Mouse (Mus musculus) embryonic facial prominence, embryonic 12.5 days (tissue): ENCODE measurements at regions not wholly inside any gene's neighbourhood (a gene's known extent, or its start where the extent isn't known, plus 50 kb on each side); places are given as distances from the start of the nearest gene placed in this dataset.

Source experiments
- ATAC-seq: fragments of 200-750 bp; cut with Nextera tagmentation; 2 replicates; pipeline ENCODE4 v1.8.0; 2017; ENCODE audit not compliant: insufficient number of reproducible peaks, insufficient read depth, low FRiP score, low TSS enrichment
- H3K27ac ChIP-seq: fragments of 300-500 bp; sonication (generic); 2 replicates; pipeline ENCODE4 v1.5.1; 2016; ENCODE audit warnings: mild to moderate bottlenecking
- H3K27me3 ChIP-seq: fragments of 300-500 bp; sonication (generic); 2 replicates; pipeline ENCODE4 v1.6.1; 2016; ENCODE audit warnings: mild to moderate bottlenecking, moderate library complexity
- H3K36me3 ChIP-seq: fragments of 300-500 bp; sonication (generic); 2 replicates; pipeline ENCODE4 v1.6.1; 2016; ENCODE audit warnings: mild to moderate bottlenecking
- H3K4me1 ChIP-seq: fragments of 300-500 bp; sonication (generic); 2 replicates; pipeline ENCODE4 v1.6.1; 2016
- H3K4me2 ChIP-seq: fragments of 300-500 bp; sonication (generic); replicated peaks from 2 replicates; pipeline ENCODE4 v1.6.1; 2016; ENCODE audit warnings: mild to moderate bottlenecking, moderate library complexity
- H3K4me3 ChIP-seq: fragments of 300-500 bp; sonication (generic); 2 replicates; pipeline ENCODE4 v1.5.1; 2016; ENCODE audit warnings: mild to moderate bottlenecking
- H3K9ac ChIP-seq: fragments of 300-500 bp; sonication (generic); 2 replicates; pipeline ENCODE4 v1.6.1; 2016; ENCODE audit warnings: mild to moderate bottlenecking, moderate library complexity
- H3K9me3 ChIP-seq: fragments of 300-500 bp; sonication (generic); 2 replicates; pipeline ENCODE4 v1.6.1; 2016; ENCODE audit warnings: mild to moderate bottlenecking, moderate library complexity
- WGBS: fragments of 180-500 bp; shearing (Covaris S2); methylation state at CpG from one replicate; pipeline ENCODE4 v1.1.7; 2016; 5-methylcytosine and 5-hydroxymethylcytosine counted together

DNA sequence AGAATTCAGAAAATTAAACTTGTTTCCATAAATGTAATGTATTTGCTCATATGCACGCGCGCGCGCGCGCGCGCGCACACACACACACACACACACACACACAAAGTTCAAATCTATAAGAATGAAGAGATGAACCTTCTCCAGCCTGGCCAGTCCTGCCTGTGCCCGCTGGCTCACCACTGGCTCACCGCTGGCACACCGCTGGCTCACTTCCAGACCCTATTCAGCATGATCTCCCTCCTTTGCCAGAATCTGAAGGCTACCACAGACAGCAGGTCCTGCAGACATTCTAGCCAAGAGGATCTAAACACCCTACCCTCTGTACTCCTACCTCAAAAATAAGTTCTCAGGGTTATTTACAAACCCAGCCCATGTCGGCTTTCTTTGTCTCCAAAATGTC lies 69.3 kb upstream of the Hnrnpk start:
- no peak for ATAC-seq
- Histone ChIP-seq H3K9ac (no peak overlapping the region), H3K4me3 (no peak overlapping the region), H3K36me3 (no peaks in the 10 kb centered on the region), H3K27me3 (peaks cover 28% of the 10 kb centered on the region), H3K9me3 (no peaks in the 10 kb centered on the region), H3K4me1 (peaks cover 8% of the 10 kb centered on the region), H3K27ac (no peak overlapping the region), H3K4me2 (no peak overlapping the region)
- 82% methylated on average over 14 of the region's 14 CpGs for WGBS

DNA sequence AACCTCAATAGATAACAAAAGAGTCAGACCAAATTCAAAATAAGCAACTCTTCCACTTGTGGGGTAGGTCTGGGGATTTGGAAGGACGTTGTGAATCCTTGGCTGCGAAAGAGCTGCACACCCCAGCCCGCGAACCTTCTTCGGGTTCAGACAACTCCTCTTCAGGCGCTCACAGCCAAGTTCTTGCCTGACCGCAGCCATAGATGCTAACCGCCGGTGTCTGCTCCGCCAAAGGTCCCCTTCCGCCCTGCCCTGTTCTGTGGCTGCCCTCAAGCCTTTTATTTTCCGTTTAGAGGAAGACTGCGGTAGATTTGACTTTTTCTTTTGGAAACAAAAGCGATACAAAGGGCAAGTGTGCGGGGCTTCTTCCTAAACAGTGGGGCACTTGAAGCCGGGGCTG lies 68.6 kb upstream of the Hnrnpk start:
- Histone ChIP-seq H3K9ac (no peak overlapping the region), H3K27ac (no peak overlapping the region), H3K27me3 (peaks cover 28% of the 10 kb centered on the region), H3K4me2 (peak overlapping the region; percentile 43), H3K4me3 (peak overlapping the region; percentile 26; the same call in 1 of the 2 replicates), H3K36me3 (no peaks in the 10 kb centered on the region), H3K9me3 (no peaks in the 10 kb centered on the region), H3K4me1 (peaks cover 8% of the 10 kb centered on the region)
- WGBS = 8% methylated on average over 16 of the region's 16 CpGs
- no peak for ATAC-seq

DNA sequence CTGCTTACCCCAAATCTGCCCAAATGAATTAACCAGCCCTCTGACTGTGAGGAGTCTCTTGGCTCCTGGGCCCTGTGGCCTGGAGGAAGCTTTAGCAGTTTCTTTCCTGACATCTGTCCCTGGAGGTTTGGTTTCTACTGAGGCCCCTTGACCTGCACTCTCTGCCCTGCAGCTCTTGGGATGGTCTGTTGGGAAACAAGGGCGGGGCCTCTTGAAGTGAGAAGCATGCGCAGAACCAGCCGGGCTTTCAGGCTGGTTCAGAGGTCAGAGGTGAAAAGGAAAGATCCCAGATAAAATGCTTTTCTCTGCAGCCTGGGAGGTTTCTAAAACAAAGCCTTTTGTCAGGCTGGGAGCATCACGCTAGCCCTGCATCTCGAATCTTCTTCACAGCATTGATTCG lies 66.6 kb upstream of the Hnrnpk start:
- WGBS = 7% methylated on average over 6 of the region's 6 CpGs

DNA sequence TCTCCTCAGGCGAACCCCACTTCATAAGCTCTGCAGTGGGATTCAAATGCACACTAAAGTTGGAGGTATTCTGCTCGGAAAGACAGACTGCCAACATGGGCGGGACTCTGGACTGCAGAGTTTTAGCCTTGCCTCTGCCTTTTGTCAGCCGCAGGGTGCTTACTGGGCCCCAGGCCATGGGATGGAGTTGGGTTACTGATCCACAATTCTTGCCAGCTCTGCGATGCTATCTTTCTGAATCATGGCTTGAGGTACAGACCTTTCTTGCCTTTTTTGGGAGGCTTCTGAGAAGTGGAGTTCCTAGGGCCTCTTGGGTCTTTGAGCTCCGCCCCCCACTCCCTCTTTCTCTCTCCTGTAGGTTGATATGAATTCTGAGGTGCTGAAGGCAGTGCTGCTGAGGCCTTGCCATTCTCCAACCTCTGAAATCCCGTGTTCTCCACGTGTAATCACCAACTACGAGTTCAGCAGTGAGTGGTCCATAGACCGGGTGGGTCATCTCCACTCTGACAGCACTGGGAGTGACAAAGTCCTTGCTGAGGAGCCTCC lies 64.0 kb upstream of the Hnrnpk start:
- H3K4me2 ChIP-seq = no peak overlapping the region
- WGBS = 77% methylated on average over 10 of the region's 10 CpGs
- no peak overlapping the region for H3K27ac ChIP-seq
- peaks cover 19% of the 10 kb centered on the region for H3K27me3 ChIP-seq
- no peak overlapping the region for H3K4me3 ChIP-seq
- H3K36me3 ChIP-seq = no peaks in the 10 kb centered on the region
- H3K9ac ChIP-seq = no peak overlapping the region
- H3K9me3 ChIP-seq = no peaks in the 10 kb centered on the region
- ATAC-seq = no peak
- H3K4me1 ChIP-seq = peaks cover 8% of the 10 kb centered on the region

More for the DNA sequence above, 66.6 kb upstream of the Hnrnpk start:
- Histone ChIP-seq H3K27me3 (peaks cover 28% of the 10 kb centered on the region), H3K4me1 (peaks cover 8% of the 10 kb centered on the region), H3K9ac (no peak overlapping the region), H3K4me2 (no peak overlapping the region), H3K9me3 (no peaks in the 10 kb centered on the region), H3K27ac (no peak overlapping the region), H3K4me3 (no peak overlapping the region), H3K36me3 (no peaks in the 10 kb centered on the region)
- ATAC-seq = no peak

DNA sequence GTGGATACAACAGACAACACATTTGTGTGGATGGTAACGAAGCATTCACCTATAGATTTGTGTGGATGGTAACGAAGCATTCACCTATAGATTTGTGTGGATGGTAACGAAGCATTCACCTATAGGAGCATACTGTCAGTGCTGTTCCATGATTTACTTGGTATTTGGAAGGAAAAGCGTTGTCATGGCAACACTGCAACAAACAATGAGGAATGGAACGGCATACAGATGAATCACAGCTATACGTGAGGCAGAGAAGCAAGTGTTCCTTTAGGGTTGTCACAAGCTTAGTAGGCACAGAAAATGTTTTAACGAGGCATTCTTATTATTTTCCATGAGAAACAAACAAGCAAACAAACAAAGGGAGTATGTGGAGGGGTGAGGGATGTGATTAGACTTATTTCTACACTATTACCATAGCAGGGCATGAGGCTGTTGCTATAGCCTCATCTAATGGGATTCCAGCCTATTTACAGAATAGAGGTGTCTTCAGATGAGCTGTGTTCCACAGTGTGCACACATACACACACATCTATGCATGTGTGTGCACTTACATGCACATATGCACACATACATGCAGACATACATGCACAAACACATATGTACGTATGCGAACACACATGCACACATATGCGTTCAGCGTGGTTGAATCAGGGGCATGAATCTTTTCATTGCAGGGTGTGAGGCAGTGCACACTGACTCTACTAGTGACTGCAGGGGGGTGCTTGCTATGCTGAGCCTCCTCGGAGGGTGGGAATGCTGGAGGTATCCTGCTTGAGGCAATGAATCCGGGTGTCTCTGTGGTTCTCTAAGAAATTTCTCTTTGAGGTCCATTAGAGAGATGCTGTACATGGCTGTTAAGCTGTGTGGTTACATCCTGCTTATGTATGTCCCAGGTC lies 62.3 kb upstream of the Hnrnpk start:
- Histone ChIP-seq H3K9ac (no peak overlapping the region), H3K27ac (no peak overlapping the region), H3K27me3 (peaks cover 5% of the 10 kb centered on the region; the same call in 1 of the 2 replicates), H3K36me3 (no peaks in the 10 kb centered on the region), H3K4me3 (no peak overlapping the region), H3K9me3 (no peaks in the 10 kb centered on the region), H3K4me2 (no peak overlapping the region), H3K4me1 (peaks cover 4% of the 10 kb centered on the region; the same call in 1 of the 2 replicates)
- 78% methylated on average over 13 of the region's 13 CpGs for WGBS
- no peak for ATAC-seq
